Mouse (Mus musculus) spleen, postnatal 0 days (tissue): ENCODE results near the gene Slc25a45. TPM values are rescaled to one million over a fixed set of nuclear protein-coding genes. Genes with fewer than 3 reads are reported as not detected.

Source experiments
- polyA plus RNA-seq: library from polyadenylated mRNA; unstranded; fragments of >200 nt; fragmentation: Nextera tagmentation; extraction: Ambion mirVana; gene quantifications from 2 replicates; pipeline ENCODE4 v1.2.1, GENCODE M21; 2015

Gene Slc25a45
- polyA plus RNA-seq, result 8.4 and 14.3 TPM in 2 replicates

DNA sequence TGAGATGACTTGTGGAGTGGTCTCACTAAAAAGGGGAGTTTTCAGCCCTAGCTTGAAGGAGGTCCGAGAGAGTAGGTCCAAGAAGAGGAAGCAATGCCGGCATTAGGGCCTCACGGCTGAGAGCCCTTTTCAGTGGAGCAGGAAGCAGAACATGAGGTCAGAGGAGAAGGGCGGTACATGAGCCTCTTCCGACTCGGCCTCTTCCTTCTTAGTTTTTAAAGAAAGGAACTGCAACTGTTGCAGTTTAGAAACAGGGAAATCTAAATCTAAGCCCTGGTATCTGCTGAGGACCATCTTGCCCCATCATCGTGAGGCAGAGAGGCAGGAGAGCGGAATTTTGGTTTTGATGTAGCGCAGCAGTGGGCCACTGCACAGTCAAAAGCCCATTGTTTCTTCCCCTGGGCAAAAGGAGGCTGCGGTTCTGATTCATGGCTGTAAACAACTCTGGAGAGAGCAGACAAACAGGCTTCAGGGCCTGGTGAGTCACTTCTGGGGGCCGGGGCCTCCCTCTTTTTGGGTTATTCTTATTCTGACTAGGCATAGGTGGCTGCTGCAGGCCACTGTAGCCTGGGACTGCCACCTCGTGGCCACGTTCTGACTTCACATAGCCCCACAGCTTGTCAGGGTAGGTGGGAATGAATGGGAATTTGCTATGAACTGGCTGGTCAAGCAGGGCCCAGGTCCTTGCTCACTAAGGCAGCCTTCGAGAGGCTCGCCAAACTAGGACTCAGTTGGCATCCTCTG lies at the start of gene Slc25a45:
Slc25a45 (plus strand) TSS at position 191 of the 744 bp plus-strand sequence.

DNA sequence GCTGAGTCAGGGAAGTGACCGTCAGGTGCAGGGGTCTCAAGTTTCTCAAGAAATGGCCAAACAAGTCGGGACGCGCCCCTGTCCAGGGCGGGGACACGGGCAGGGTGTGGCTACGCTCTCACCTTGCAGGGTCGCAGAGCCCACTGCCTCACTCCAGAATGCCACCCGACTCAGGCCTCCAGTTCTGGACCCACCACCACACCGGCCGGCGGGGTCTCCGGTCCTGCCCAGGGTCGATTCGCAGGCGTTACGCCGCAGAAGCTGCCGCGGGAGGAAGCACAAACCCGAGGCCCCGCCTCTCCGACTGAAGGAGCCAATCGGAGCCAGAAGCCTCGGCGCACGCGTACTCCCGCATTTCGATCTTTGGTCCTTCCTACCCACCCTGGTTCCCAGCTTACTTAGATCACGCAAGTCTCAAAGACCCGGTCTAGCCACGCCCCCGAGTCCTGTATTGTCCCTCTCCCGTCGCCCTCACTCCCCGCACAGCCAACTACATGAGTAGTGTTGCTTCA lies 2.6 kb upstream of the Slc25a45 start, which contains the start of gene Frmd8:
Frmd8 (minus strand) TSS at position 306 of the 512 bp plus-strand sequence.

GRCm38 (mm10) chr19:5894002-5894678 lies 16.5 kb downstream of the Slc25a45 start, which contains the start of gene Tigd3:
Tigd3 (minus strand) TSS chr19:5894149.

DNA sequence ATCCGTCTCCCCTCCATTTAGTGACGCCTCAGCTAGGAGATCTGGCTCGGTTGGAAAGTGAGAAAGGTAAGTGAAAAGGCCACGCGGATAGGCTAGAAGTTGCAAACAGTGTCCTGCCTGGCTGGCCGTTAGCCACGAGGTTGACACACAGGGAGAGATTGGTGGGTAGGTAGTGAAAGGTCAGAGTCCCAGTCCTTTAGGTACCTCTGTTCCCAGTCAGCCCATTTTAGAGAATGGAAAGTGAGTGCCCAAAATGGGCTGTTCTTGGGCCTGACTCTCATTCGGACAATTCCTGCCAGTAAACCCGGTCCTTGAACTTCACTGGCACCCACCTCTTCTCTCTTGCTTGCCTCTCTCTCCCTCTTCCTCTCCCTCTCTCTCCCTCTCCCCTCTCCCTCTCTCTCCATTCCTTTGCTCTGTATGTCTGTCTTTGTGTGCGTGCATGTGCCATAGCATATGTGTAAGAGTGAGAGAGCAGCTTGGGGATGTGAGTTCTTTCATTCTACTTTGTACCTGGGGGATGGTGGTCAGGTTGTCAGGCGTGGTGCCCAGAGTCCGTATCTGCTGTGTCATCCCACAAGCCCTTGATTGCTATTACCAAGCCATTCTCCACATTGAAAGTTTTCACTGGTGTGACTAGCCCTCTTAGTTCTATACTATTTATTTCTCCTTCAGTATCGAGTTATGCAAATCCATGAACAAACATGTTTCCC lies 35.6 kb downstream of the Slc25a45 start, which contains the start of gene Dpf2:
Dpf2 (minus strand) TSS at position 4 of the 713 bp plus-strand sequence.

DNA sequence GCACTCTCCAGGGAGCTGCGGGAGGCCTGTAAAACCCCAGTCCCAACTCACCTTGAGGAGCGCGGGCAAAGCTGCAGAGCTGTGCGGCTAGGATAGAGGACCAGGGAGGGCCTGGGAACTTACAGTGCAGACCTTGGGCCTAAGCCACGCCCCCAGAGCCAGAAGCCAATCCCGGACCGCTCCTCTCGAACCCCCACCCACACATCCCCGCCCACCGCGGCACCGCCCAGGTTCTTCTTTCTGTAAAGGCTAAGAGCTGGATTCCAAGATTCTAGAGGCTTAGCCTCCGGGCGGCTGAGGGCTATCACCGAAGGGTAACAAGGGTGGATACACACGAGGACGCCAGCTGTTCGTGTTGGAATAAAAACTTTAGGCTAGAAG lies 47.1 kb downstream of the Slc25a45 start, which contains the start of gene Cdc42ep2:
Cdc42ep2 (minus strand) TSS at position 104 of the 381 bp plus-strand sequence.

Other genes with a start within 250 kb of the Slc25a45 start
- gene Rela, start 240.3 kb upstream of the Slc25a45 start, polyA plus RNA-seq, result 30.7 and 35.6 TPM in 2 replicates
- 37.1 and 42.1 TPM in 2 replicates for gene Sipa1, start 214.1 kb upstream of the Slc25a45 start, polyA plus RNA-seq
- gene Map3k11, start 189.1 kb upstream of the Slc25a45 start, polyA plus RNA-seq, result 13.1 and 15.0 TPM in 2 replicates
- 10.6 and 13.9 TPM in 2 replicates for gene Pcnx3, start 188.9 kb upstream of the Slc25a45 start, polyA plus RNA-seq
- 1.3 and 1.6 TPM in 2 replicates for gene Kcnk7, start 173.4 kb upstream of the Slc25a45 start, polyA plus RNA-seq
- 101 and 113 TPM in 2 replicates for gene Ehbp1l1, start 151.5 kb upstream of the Slc25a45 start, polyA plus RNA-seq
- gene Fam89b, start 148.2 kb upstream of the Slc25a45 start, polyA plus RNA-seq, result 66.1 and 67.9 TPM in 2 replicates
- gene Ltbp3, start 136.9 kb upstream of the Slc25a45 start, polyA plus RNA-seq, result 13.0 and 19.2 TPM in 2 replicates
- 22.7 and 26.7 TPM in 2 replicates for gene Scyl1, start 106.4 kb upstream of the Slc25a45 start, polyA plus RNA-seq
- 18.5 and 20.2 TPM in 2 replicates for gene Frmd8, start 2.5 kb upstream of the Slc25a45 start, polyA plus RNA-seq
- gene Tigd3, start 16.3 kb downstream of the Slc25a45 start, polyA plus RNA-seq, result 4.8 and 5.1 TPM in 2 replicates
- 55.3 and 62.4 TPM in 2 replicates for gene Dpf2, start 35.2 kb downstream of the Slc25a45 start, polyA plus RNA-seq
- 4.2 and 5.4 TPM in 2 replicates for gene Cdc42ep2, start 47.0 kb downstream of the Slc25a45 start, polyA plus RNA-seq
- gene Pola2, start 86.4 kb downstream of the Slc25a45 start, polyA plus RNA-seq, result 61.9 and 69.5 TPM in 2 replicates
- 0.18 and 0.33 TPM in 2 replicates for gene Slc22a20, start 108.3 kb downstream of the Slc25a45 start, polyA plus RNA-seq
- gene Capn1, start 138.1 kb downstream of the Slc25a45 start, polyA plus RNA-seq, result 17.5 and 18.8 TPM in 2 replicates
- 13.7 and 15.3 TPM in 2 replicates for gene Syvn1, start 168.8 kb downstream of the Slc25a45 start, polyA plus RNA-seq
- 41.2 and 44.7 TPM in 2 replicates for gene Mrpl49, start 180.0 kb downstream of the Slc25a45 start, polyA plus RNA-seq
- 972 and 981 TPM in 2 replicates for gene Fau, start 180.0 kb downstream of the Slc25a45 start, polyA plus RNA-seq
- 24.3 and 28.5 TPM in 2 replicates for gene Znhit2, start 183.4 kb downstream of the Slc25a45 start, polyA plus RNA-seq
- gene Tm7sf2, start 190.6 kb downstream of the Slc25a45 start, polyA plus RNA-seq, result 3.8 and 3.9 TPM in 2 replicates
- 37.6 and 41.3 TPM in 2 replicates for gene Vps51, start 199.4 kb downstream of the Slc25a45 start, polyA plus RNA-seq
- not detected in 2 replicates for gene Tmem262, start 202.2 kb downstream of the Slc25a45 start, polyA plus RNA-seq
- gene Gm28374, start 204.4 kb downstream of the Slc25a45 start, polyA plus RNA-seq, result 0.28 and 0.61 TPM in 2 replicates
- gene Zfpl1, start 207.1 kb downstream of the Slc25a45 start, polyA plus RNA-seq, result 30.3 and 32.0 TPM in 2 replicates
- 38.6 and 42.9 TPM in 2 replicates for gene Cdca5, start 207.2 kb downstream of the Slc25a45 start, polyA plus RNA-seq
- gene AC131692.1, start 216.6 kb downstream of the Slc25a45 start, polyA plus RNA-seq, result 0.21 and 0.32 TPM in 2 replicates
- gene Naaladl1, start 228.0 kb downstream of the Slc25a45 start, polyA plus RNA-seq, result 0.34 and 0.40 TPM in 2 replicates
- gene Sac3d1, start 240.8 kb downstream of the Slc25a45 start, polyA plus RNA-seq, result 29.3 and 29.9 TPM in 2 replicates